Mouse (Mus musculus) CD4-positive, CD25-positive, alpha-beta regulatory T cell, adult 4 months (primary cell): ENCODE measurements around the gene Tshr. TPM values are rescaled to one million over a fixed set of nuclear protein-coding genes. Genes with fewer than 3 reads are reported as not detected.
A peak's percentile ranks its signal among the peaks of the same experiment; 100 is the strongest.
"Not testable (repeated sequence)": the region's sequence is repeated elsewhere in the genome, so short reads cannot be mapped to it uniquely, and the experiment has no call there.

ENCODE experiments used
- ATAC-seq: one replicate; pipeline ENCODE4 v1.8.0; 2017
- polyA plus RNA-seq, 2 experiments: library from polyadenylated mRNA; unstranded; fragments of 100-300 nt; shearing (Covaris generic); gene quantifications; one replicate each; pipeline ENCODE4 v1.2.1; 2017

Gene Tshr
- not detected for polyA plus RNA-seq

GRCm38 (mm10) chr12:91384281-91385017 lies at the start of gene Tshr, which contains the start of gene Cep128:
Gene Tshr (plus strand): TSS chr12:91384563.
Gene Cep128 (minus strand): TSS chr12:91384409.
- ATAC-seq, result peak; percentile 100

GRCm38 (mm10) chr12:91338656-91339055 lies 45.7 kb upstream of the Tshr start:
- not testable (repeated sequence) for ATAC-seq

- no peak for ATAC-seq
Measured at GRCm38 (mm10) chr12:91353783-91354182, 30.6 kb upstream of the Tshr start.

GRCm38 (mm10) chr12:91369173-91369572 lies 15.2 kb upstream of the Tshr start:
- ATAC-seq, result no peak

GRCm38 (mm10) chr12:91383516-91384264 lies 673 bp upstream of the Tshr start:
- peak; percentile 40 for ATAC-seq

- ATAC-seq, result peak; percentile 92
Measured at GRCm38 (mm10) chr12:91400232-91401048, 16.1 kb downstream of the Tshr start.

GRCm38 (mm10) chr12:91401049-91401352 lies 16.6 kb downstream of the Tshr start:
- peak; percentile 8 for ATAC-seq

GRCm38 (mm10) chr12:91410306-91410705 lies 25.9 kb downstream of the Tshr start:
- ATAC-seq, result no peak

- no peak for ATAC-seq
Measured at GRCm38 (mm10) chr12:91412461-91413182, 28.3 kb downstream of the Tshr start.

GRCm38 (mm10) chr12:91415112-91415511 lies 30.7 kb downstream of the Tshr start:
- no peak for ATAC-seq

GRCm38 (mm10) chr12:91416828-91417227 lies 32.5 kb downstream of the Tshr start:
- ATAC-seq, result no peak

GRCm38 (mm10) chr12:91418791-91419190 lies 34.4 kb downstream of the Tshr start:
- ATAC-seq, result peak; percentile 56

- no peak for ATAC-seq
Measured at GRCm38 (mm10) chr12:91421272-91421671, 36.9 kb downstream of the Tshr start.

- peak; percentile 98 for ATAC-seq
Measured at GRCm38 (mm10) chr12:91423125-91423820, 38.9 kb downstream of the Tshr start.

GRCm38 (mm10) chr12:91426499-91426898 lies 42.1 kb downstream of the Tshr start:
- no peak for ATAC-seq

- no peak for ATAC-seq
Measured at GRCm38 (mm10) chr12:91427129-91427528, 42.8 kb downstream of the Tshr start.

- no peak for ATAC-seq
Measured at GRCm38 (mm10) chr12:91482195-91482733, 97.9 kb downstream of the Tshr start.

GRCm38 (mm10) chr12:91486342-91486741 lies 102.0 kb downstream of the Tshr start:
- ATAC-seq, result no peak

GRCm38 (mm10) chr12:91488406-91488805 lies 104.0 kb downstream of the Tshr start:
- no peak for ATAC-seq

GRCm38 (mm10) chr12:91495497-91496225 lies 111.3 kb downstream of the Tshr start:
- ATAC-seq, result no peak

- no peak for ATAC-seq
Measured at GRCm38 (mm10) chr12:91496226-91496558, 111.8 kb downstream of the Tshr start.
